Mouse (Mus musculus): ENCODE measurements around the gene Cgnl1. TPM values are rescaled to one million over a fixed set of nuclear protein-coding genes. Genes with fewer than 3 reads are reported as not detected.

Cgnl1 gene
- total RNA-seq, 2 experiments from 2014 or later, result not detected

- ATAC-seq (replicated peaks; ENCODE audit: low FRiP score, low TSS enrichment, poor library complexity, severe bottlenecking), result 0 out of 2 replicates have a peak, but pooled peaks have one; percentile 14
Observed at GRCm38 (mm10) chr9:71604914-71605635, 166.3 kb downstream of the Cgnl1 start.

GRCm38 (mm10) chr9:71599861-71600260 lies 171.5 kb downstream of the Cgnl1 start:
- ATAC-seq (replicated peaks; ENCODE audit: low FRiP score, low TSS enrichment, poor library complexity, severe bottlenecking), result no peak

- no peak for ATAC-seq (replicated peaks; ENCODE audit: low FRiP score, low TSS enrichment, poor library complexity, severe bottlenecking)
Observed at GRCm38 (mm10) chr9:71596888-71597287, 174.5 kb downstream of the Cgnl1 start.

- ATAC-seq (replicated peaks; ENCODE audit: low FRiP score, low TSS enrichment, poor library complexity, severe bottlenecking), result no peak
Observed at GRCm38 (mm10) chr9:71592577-71593285, 178.7 kb downstream of the Cgnl1 start.

- peak; percentile 99 for ATAC-seq (replicated peaks; ENCODE audit: low FRiP score, low TSS enrichment, poor library complexity, severe bottlenecking)
Observed at GRCm38 (mm10) chr9:71591938-71592548, 179.4 kb downstream of the Cgnl1 start, which contains the start of gene Myzap. Myzap (minus strand) TSS chr9:71592360.

GRCm38 (mm10) chr9:71591106-71591505 lies 180.3 kb downstream of the Cgnl1 start:
- no peak for ATAC-seq (replicated peaks; ENCODE audit: low FRiP score, low TSS enrichment, poor library complexity, severe bottlenecking)

GRCm38 (mm10) chr9:71589771-71590170 lies 181.6 kb downstream of the Cgnl1 start:
- ATAC-seq (replicated peaks; ENCODE audit: low FRiP score, low TSS enrichment, poor library complexity, severe bottlenecking), result no peak

- no peak for ATAC-seq (replicated peaks; ENCODE audit: low FRiP score, low TSS enrichment, poor library complexity, severe bottlenecking)
Observed at GRCm38 (mm10) chr9:71588930-71589592, 182.3 kb downstream of the Cgnl1 start.

GRCm38 (mm10) chr9:71586408-71586807 lies 185.0 kb downstream of the Cgnl1 start:
- no peak for ATAC-seq (replicated peaks; ENCODE audit: low FRiP score, low TSS enrichment, poor library complexity, severe bottlenecking)

GRCm38 (mm10) chr9:71582771-71583170 lies 188.6 kb downstream of the Cgnl1 start:
- no peak for ATAC-seq (replicated peaks; ENCODE audit: low FRiP score, low TSS enrichment, poor library complexity, severe bottlenecking)

- ATAC-seq (replicated peaks; ENCODE audit: low FRiP score, low TSS enrichment, poor library complexity, severe bottlenecking), result no peak
Observed at GRCm38 (mm10) chr9:71578896-71579564, 192.4 kb downstream of the Cgnl1 start.

Other genes with a start within 250 kb of the Cgnl1 start
- gene Myzap, start 179.2 kb downstream of the Cgnl1 start, total RNA-seq (2014; fragmentation: Nextera tagmentation), result not detected in 2 replicates
- not detected in 2 replicates for gene Myzap, start 179.2 kb downstream of the Cgnl1 start, total RNA-seq (2017)

Measured in megakaryocyte-erythroid progenitor cell, adult 5-6 weeks (primary cell).